Comparison of ENCODE assay signal across 10 mouse cellular contexts in genomic region chr12:79383583-79383982, GRCm38 (mm10).
DNase-seq lines count a peak whose midpoint lies in the region; ATAC-seq and TF ChIP-seq lines count a peak whose summit lies in the region.
"Had no signal": no experiment of that assay in that cellular context is flagged by ENCODE, and none has a peak within 500 bp of the region (broad histone marks: within the 10 kb centered on the region; RNA-seq: fewer than 3 reads in every experiment).

No protein-coding gene starts in this region.

- TF ChIP-seq EP300 in lung, postnatal 0 days (IDR thresholded peaks at IDR 0.05), result no peak

- H3K9ac ChIP-seq in lung, postnatal 0 days (replicated peaks; ENCODE audit: low read depth), result no peak overlapping the region
- no peak overlapping the region for H3K9ac ChIP-seq in neural tube, embryonic 15.5 days (replicated peaks)
- H3K9ac ChIP-seq: limb, embryonic 12.5 days had no signal

- ATAC-seq in lung, postnatal 0 days, result peak; percentile 74
- ATAC-seq in megakaryocyte, adult 5-6 weeks (ENCODE audit: poor library complexity, severe bottlenecking), result no peak
- ATAC-seq in neural tube, embryonic 15.5 days (ENCODE audit: low FRiP score), result no peak
- ATAC-seq: inflammation-experienced regulatory T-cells, adult 6 months had no signal

- H3K9me3 ChIP-seq in lung, postnatal 0 days (ENCODE audit: low read length), result no peaks in the 10 kb centered on the region
- H3K9me3 ChIP-seq in neural tube, embryonic 15.5 days (replicated peaks), result no peaks in the 10 kb centered on the region
- H3K9me3 ChIP-seq: limb, embryonic 12.5 days had no signal

- peaks cover 7% of the 10 kb centered on the region; the same call in 1 of the 2 replicates for H3K4me1 ChIP-seq in lung, postnatal 0 days (ENCODE audit: insufficient read depth, low read depth, low read length)
- no peaks in the 10 kb centered on the region for H3K4me1 ChIP-seq in neural tube, embryonic 15.5 days

- peak overlapping the region; percentile 21 for H3K27ac ChIP-seq in lung, postnatal 0 days (ENCODE audit: low read length)
- H3K27ac ChIP-seq in neural tube, embryonic 15.5 days (replicated peaks), result no peak overlapping the region
- H3K27ac ChIP-seq: limb, embryonic 12.5 days had no signal

- no peak overlapping the region for H3K4me2 ChIP-seq in lung, postnatal 0 days (replicated peaks; ENCODE audit: low read depth, low read length)
- H3K4me2 ChIP-seq in neural tube, embryonic 15.5 days, result no peak overlapping the region
- H3K4me2 ChIP-seq: limb, embryonic 12.5 days had no signal

- DNase-seq in adrenal gland, adult (ENCODE audit: inconsistent age in 2 of 2, low spot score in 1 of 2), result peak; percentile 46 to 76
- DNase-seq in adrenal gland, postnatal 4 days (ENCODE audit: low spot score in 2 of 2), result no peak
- peak; percentile 24 for DNase-seq in urinary bladder, postnatal 25 days (ENCODE audit: low spot score)
- DNase-seq in urinary bladder, adult 2 months (ENCODE audit: low spot score), result no peak
- peak; percentile 64 for DNase-seq in lung, postnatal 0 days (ENCODE audit: low spot score)
- no peak for DNase-seq in layer of hippocampus, postnatal 25 days (ENCODE audit: extremely low spot score in 1 of 2, low spot score in 1 of 2)

- no peak for TF ChIP-seq CTCF in lung, postnatal 0 days (IDR thresholded peaks at IDR 0.05)

- WGBS in lung, postnatal 0 days, result 34% methylated on average over 3 of the region's 3 CpGs
- 60% methylated on average over 3 of the region's 3 CpGs for WGBS in neural tube, embryonic 15.5 days

- H3K27me3 ChIP-seq in lung, postnatal 0 days (replicated peaks; ENCODE audit: insufficient read depth, low read length), result no peaks in the 10 kb centered on the region
- H3K27me3 ChIP-seq in neural tube, embryonic 15.5 days (replicated peaks), result no peaks in the 10 kb centered on the region
- H3K27me3 ChIP-seq: limb, embryonic 12.5 days had no signal

- no peaks in the 10 kb centered on the region for H3K36me3 ChIP-seq in lung, postnatal 0 days (ENCODE audit: insufficient read depth, low read length)
- no peaks in the 10 kb centered on the region for H3K36me3 ChIP-seq in neural tube, embryonic 15.5 days
- H3K36me3 ChIP-seq: limb, embryonic 12.5 days had no signal

- H3K4me3 ChIP-seq in lung, postnatal 0 days (ENCODE audit: low read depth, low read length), result no peak overlapping the region
- H3K4me3 ChIP-seq in neural tube, embryonic 15.5 days (replicated peaks), result no peak overlapping the region
- H3K4me3 ChIP-seq: limb, embryonic 12.5 days had no signal

Comparison
In these comparisons a context has a peak if more than half of its experiments do, and no peak if none do; other contexts are left out.
1. DNase-seq: peak in adrenal gland, adult (2 of 2), urinary bladder, postnatal 25 days (single experiment) and lung, postnatal 0 days (single experiment); none in adrenal gland, postnatal 4 days (0 of 2), urinary bladder, adult 2 months (single experiment) and layer of hippocampus, postnatal 25 days (0 of 2).